Mouse (Mus musculus): ENCODE results near the gene Crybb3. TPM values are rescaled to one million over a fixed set of nuclear protein-coding genes. Genes with fewer than 3 reads are reported as not detected.

Gene Crybb3
- total RNA-seq, 2 experiments from 2014 or later, result not detected

DNA sequence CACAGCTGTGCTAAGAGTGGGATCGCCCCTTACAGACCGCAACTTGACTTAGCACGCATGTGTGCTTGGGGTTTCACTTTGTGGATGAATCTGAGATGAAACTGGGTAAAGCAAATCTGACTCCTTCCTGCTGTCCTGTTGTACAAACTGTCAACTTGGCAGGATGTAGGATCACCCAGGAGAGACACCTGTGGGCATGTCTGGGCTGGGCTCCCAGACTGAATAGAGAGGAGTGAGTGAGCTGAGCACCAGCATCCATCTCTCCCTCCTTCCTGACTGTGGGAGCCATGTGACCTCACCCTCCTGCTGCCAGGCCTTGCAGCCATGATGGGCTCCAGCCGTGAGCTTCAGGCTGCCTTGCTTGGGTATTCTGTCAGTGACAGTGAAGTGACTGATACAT, 24.1 kb upstream of the Crybb3 start:
- no peak for ATAC-seq (replicated peaks; ENCODE audit: poor library complexity, severe bottlenecking)

- ATAC-seq (replicated peaks; ENCODE audit: poor library complexity, severe bottlenecking), result no peak
These were observed 23.7 kb upstream of the Crybb3 start for GRCm38 (mm10) chr5:113105035-113105434.

DNA sequence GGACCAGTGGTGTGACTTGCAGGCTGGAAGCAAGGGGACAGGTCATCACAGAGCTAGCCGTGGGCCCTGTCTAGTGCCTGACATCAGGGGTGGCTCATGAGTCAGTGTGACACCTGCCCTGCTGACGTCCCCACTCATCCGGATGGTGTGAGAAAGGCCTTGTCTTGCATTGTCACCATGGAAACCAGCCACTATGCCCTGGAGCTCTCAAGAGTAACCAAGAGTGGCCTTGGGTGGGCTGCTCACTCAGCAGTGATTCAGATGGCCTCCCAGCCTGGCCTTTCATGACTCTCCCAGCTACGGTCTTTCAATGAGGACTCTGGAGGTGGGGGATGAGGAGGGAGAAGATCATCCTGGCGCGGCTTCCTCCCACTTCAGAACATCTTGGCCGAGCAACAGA, 21.1 kb upstream of the Crybb3 start:
- ATAC-seq (replicated peaks; ENCODE audit: poor library complexity, severe bottlenecking), result no peak

- ATAC-seq (replicated peaks; ENCODE audit: poor library complexity, severe bottlenecking), result no peak
These were observed 20.1 kb upstream of the Crybb3 start for GRCm38 (mm10) chr5:113101457-113101856.

DNA sequence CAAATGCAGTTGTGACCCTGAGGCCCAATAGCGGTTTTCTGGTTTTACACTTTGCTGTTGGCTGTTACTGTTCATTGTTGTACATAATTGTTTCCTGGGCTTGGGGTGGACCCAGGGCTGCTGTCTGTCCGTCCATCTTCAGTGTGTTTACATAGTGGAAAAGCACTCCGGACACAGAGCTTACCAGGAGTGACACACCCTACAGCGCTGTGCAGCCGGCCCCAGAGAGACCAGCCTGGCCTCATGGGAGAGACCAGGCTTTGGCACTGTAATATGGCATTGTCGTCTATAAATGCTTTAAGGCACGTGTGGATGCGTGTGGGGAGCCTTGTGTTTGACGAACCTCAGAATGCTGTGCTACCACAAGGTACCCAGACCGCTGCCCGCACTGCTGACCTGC, 19.0 kb upstream of the Crybb3 start:
- ATAC-seq (replicated peaks; ENCODE audit: poor library complexity, severe bottlenecking), result no peak

DNA sequence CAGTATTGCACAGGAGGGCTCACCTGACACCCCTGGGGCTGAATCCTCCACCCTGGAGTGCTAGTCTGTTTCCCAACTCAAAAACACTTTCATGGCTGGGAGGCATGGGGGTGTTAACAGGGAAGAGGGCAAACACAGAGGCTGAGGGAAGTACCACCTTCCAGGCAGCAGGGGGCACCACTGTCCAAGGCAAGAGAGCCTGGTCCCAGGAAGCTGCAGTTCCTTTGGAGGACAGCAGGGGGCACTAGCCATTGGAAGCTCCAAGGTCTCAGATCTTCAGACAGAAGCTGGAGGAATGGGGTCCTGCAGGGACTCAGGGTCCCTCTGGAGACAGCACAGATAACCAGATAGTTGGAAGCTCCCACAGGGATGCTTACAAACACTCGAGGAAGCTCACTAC, 18.2 kb upstream of the Crybb3 start:
- ATAC-seq (replicated peaks; ENCODE audit: poor library complexity, severe bottlenecking), result peak; percentile 96

GRCm38 (mm10) chr5:113097551-113097950, 16.2 kb upstream of the Crybb3 start:
- no peak for ATAC-seq (replicated peaks; ENCODE audit: poor library complexity, severe bottlenecking)

- ATAC-seq (replicated peaks; ENCODE audit: poor library complexity, severe bottlenecking), result no peak
These were observed 14.1 kb upstream of the Crybb3 start for GRCm38 (mm10) chr5:113095456-113095855.

DNA sequence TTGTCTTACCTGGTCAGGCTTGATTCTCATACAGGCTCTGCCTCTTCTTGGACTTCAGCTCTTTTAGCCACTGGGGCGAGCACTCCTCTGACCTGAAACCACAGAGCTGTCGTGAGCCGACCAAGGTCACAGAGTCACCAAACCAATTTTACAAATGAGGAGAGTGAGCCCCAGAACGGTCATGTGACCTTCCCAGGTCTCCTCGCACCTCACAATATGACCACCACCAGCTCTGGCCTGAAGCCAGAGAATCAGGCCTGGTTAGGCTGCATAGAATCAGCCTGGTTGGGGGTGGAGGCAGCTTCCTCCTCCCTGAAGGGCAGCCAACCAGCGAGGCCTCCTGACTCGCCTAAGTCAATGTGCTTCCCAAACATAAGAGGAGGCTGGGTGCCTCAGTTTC, 11.0 kb upstream of the Crybb3 start:
- no peak for ATAC-seq (replicated peaks; ENCODE audit: poor library complexity, severe bottlenecking)

DNA sequence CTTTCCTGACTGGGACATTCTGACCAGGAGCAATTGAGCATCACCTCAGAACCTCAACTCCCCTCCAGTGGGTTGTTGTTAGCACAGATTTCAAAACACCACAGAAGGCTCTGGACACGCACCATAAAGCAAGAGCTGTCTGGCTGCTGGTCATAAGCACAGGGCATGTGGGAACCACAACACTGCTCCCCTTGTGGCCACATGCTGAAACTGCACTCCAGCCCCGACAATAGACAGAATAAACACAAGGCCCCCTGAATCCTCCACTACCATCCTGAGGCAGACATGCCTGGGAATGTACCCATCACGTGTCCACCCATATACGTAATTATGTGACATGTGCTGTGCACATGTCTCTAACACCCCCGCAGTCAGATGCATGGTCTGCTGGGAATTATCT, 9.8 kb upstream of the Crybb3 start:
- peak; percentile 84 for ATAC-seq (replicated peaks; ENCODE audit: poor library complexity, severe bottlenecking)

DNA sequence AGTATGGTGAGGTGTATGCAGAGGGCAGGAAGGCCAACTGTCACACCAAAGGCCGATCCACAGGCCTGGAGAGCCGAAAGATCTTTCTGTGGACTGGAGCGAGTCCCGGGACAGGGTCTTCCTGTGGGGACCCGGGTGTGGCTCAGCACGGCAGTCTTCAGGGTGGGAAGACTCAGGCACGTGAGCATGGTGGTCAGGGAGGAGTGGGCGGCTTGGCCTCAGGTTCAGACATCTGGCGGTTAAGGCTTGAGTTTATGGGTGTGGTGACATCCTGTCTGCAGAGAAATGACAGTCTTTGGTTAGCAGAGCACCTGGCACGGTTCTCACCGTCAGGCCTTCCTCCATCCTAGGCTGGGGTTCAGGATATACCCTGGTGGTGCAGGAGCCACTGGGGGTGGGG, 9.4 kb upstream of the Crybb3 start:
- no peak for ATAC-seq (replicated peaks; ENCODE audit: poor library complexity, severe bottlenecking)

GRCm38 (mm10) chr5:113090077-113090690, 8.8 kb upstream of the Crybb3 start:
- ATAC-seq (replicated peaks; ENCODE audit: poor library complexity, severe bottlenecking), result no peak

- no peak for ATAC-seq (replicated peaks; ENCODE audit: poor library complexity, severe bottlenecking)
These were observed 6.1 kb upstream of the Crybb3 start for GRCm38 (mm10) chr5:113087465-113087864.

DNA sequence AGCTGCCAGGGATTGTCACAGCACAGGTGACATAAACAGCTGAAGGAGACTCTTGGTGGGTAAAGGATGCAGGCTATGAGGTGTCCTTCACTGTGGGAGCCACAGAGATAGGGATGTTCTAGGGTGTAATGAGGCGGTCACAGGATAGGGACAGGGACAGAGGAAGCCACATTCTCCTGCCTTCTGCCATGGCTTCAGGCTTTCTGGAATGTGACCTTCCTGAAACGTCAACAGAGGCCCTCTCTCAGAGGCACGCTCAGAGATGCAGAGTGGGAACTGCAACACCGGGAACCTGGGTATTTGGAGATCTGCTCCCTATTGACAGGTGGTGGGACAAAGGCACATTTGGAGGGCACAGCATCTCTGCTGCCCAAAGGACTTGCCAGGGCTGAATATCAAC, 5.6 kb upstream of the Crybb3 start:
- ATAC-seq (replicated peaks; ENCODE audit: poor library complexity, severe bottlenecking), result no peak

- ATAC-seq (replicated peaks; ENCODE audit: poor library complexity, severe bottlenecking), result no peak
These were observed 5.1 kb upstream of the Crybb3 start for GRCm38 (mm10) chr5:113086439-113086838.

DNA sequence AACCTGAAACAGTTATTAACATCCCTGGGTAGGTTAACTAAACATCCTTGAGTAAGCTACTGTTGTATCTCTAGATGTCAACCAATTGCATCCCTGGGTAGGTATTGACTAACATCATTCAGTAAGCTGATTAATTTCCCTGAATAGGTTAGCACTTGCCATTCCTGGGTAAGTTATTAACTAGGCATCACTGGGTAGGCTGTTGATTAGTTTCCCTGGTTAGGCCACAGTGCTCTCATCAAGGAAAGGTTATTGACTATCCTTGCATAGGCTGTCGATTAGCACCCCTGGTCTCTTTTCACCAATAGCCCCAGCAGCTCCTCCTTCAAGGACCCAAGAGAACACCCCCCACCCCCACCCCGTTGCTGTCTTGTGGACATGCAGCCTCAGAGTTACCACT, 4.5 kb upstream of the Crybb3 start:
- no peak for ATAC-seq (replicated peaks; ENCODE audit: poor library complexity, severe bottlenecking)

- no peak for ATAC-seq (replicated peaks; ENCODE audit: poor library complexity, severe bottlenecking)
These were observed 2.9 kb upstream of the Crybb3 start for GRCm38 (mm10) chr5:113084309-113084708.

- ATAC-seq (replicated peaks; ENCODE audit: poor library complexity, severe bottlenecking), result no peak
These were observed 1.2 kb upstream of the Crybb3 start for GRCm38 (mm10) chr5:113082356-113083168.

- no peak for ATAC-seq (replicated peaks; ENCODE audit: poor library complexity, severe bottlenecking)
These were observed 364 bp downstream of the Crybb3 start for GRCm38 (mm10) chr5:113081020-113081419.

- ATAC-seq (replicated peaks; ENCODE audit: poor library complexity, severe bottlenecking), result peak; percentile 61
These were observed 1.6 kb downstream of the Crybb3 start for GRCm38 (mm10) chr5:113079783-113080182.

- ATAC-seq (replicated peaks; ENCODE audit: poor library complexity, severe bottlenecking), result no peak
These were observed 2.7 kb downstream of the Crybb3 start for GRCm38 (mm10) chr5:113078686-113079085.

- no peak for ATAC-seq (replicated peaks; ENCODE audit: poor library complexity, severe bottlenecking)
These were observed 11.4 kb downstream of the Crybb3 start, which contains the start of gene Crybb2 for GRCm38 (mm10) chr5:113070017-113070416. Crybb2 (minus strand) TSS chr5:113070117.

All from granulocyte monocyte progenitor cell, adult 5-6 weeks (primary cell).